Mouse (Mus musculus) ES-Bruce4 (cell line): ENCODE measurements around the gene Tlr13. TPM values are rescaled to one million over a fixed set of nuclear protein-coding genes. Genes with fewer than 3 reads are reported as not detected.

ENCODE experiments used
- H3K27ac ChIP-seq: 2 replicates; pipeline ENCODE4 v1.5.1; 2012; ENCODE audit warnings: low read length, inconsistent platforms; ENCODE audit not compliant: insufficient read depth
- H3K27me3 ChIP-seq: 2 replicates; pipeline ENCODE4 v1.6.1; 2012; ENCODE audit warnings: mild to moderate bottlenecking, low read length, inconsistent platforms; ENCODE audit not compliant: control insufficient read depth, poor library complexity, insufficient read depth, severe bottlenecking
- H3K36me3 ChIP-seq: 2 replicates; pipeline ENCODE4 v1.6.1; 2012; ENCODE audit warnings: inconsistent platforms, mild to moderate bottlenecking, low read length, moderate library complexity; ENCODE audit not compliant: control insufficient read depth, poor library complexity, insufficient read depth, severe bottlenecking
- H3K4me1 ChIP-seq: one replicate; pipeline ENCODE4 v1.8.1; 2011; ENCODE audit warnings: low read length; ENCODE audit not compliant: control insufficient read depth, insufficient read depth
- H3K4me3 ChIP-seq: 2 replicates; pipeline ENCODE4 v1.5.1; 2011; ENCODE audit warnings: low read depth, mild to moderate bottlenecking, low read length
- H3K9ac ChIP-seq: 2 replicates; pipeline ENCODE4 v1.6.1; 2012; ENCODE audit warnings: low read depth, mild to moderate bottlenecking, inconsistent platforms; ENCODE audit not compliant: poor library complexity, severe bottlenecking
- H3K9me3 ChIP-seq: replicated peaks from 2 replicates; pipeline ENCODE4 v1.6.1; 2012; ENCODE audit warnings: mild to moderate bottlenecking, low read length, inconsistent platforms; ENCODE audit not compliant: control insufficient read depth, poor library complexity, insufficient read depth, severe bottlenecking
- CTCF ChIP-seq: IDR thresholded peaks from one replicate; pipeline ENCODE4 v1.8.1; 2011; ENCODE audit warnings: low read depth, low read length
- EP300 ChIP-seq: IDR thresholded peaks from 2 replicates; pipeline ENCODE4 v1.6.1; 2011; ENCODE audit warnings: low read depth, low read length; ENCODE audit not compliant: insufficient read depth
- POLR2A ChIP-seq: IDR thresholded peaks from one replicate; pipeline ENCODE4 v1.8.1; 2011; ENCODE audit warnings: low read length; ENCODE audit not compliant: insufficient read depth
- polyA plus RNA-seq: library from polyadenylated mRNA; stranded (reverse); fragments of >200 nt; gene quantifications from 2 replicates; pipeline ENCODE4 v1.2.4, GENCODE M21; 2011; ENCODE audit warnings: low read depth; ENCODE audit not compliant: missing spikeins, insufficient read depth, insufficient read length

The Tlr13 gene
- polyA plus RNA-seq, 1 experiment = not detected

DNA sequence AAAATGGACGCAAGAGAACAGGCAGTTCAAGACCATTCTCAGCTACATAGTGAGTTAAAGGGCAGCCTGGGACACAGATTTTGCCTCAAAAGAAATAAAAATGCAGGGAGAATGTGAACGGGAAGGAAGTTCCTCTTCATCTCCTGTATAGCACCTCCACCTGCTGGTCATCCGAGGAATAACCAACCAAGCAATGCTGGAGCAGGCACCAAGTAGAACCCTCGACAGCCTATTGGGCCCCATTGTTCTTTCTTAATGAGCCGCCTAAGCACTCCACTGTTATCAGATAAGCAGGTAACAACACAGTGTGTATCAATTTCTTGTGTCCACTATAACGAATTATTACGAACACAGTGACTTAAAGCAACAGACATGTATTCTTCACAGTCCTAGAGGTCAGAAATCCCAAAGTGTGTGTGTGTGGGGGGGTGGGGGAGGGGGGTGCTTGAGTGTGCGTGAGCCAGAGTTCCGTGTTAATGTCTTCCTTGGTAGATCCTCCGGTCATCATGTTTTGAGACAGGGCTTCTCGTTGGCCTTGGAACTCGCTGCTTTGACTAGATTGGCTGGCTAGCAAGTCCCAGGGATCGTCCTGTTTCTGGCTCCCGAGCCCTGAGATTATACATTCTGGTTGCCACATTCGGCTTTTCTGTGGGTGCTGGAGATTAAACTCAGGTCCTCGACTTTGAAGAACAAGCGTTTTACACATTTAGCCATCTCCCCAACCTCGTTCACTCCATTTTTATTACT, 28.3 kb downstream of the Tlr13 start:
- Histone ChIP-seq H3K36me3 (no peaks in the 10 kb centered on the region), H3K9me3 (no peaks in the 10 kb centered on the region), H3K4me3 (peak overlapping the region; percentile 71), H3K27me3 (no peaks in the 10 kb centered on the region), H3K27ac (no peak overlapping the region), H3K9ac (peak overlapping the region; percentile 28; the same call in 1 of the 2 replicates), H3K4me1 (no peaks in the 10 kb centered on the region)
- no peak for TF ChIP-seq EP300
- TF ChIP-seq CTCF = peak; percentile 36
- no peak for TF ChIP-seq POLR2A

DNA sequence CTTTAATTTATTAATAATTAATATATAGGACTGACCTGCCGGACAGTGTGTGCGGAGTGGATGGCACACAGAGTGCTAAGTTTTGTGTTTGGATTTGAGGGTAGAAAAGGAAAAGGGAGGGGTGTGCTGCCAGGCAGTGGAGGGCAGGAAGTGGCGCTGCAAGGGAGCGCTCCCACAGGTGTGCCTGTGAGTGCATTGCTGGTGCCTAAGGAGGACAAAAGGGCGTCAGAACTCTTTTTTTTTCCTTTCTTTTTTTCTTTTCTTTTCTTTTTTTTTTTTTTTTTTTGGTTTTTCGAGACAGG, 28.8 kb downstream of the Tlr13 start:
- no peak for TF ChIP-seq EP300
- TF ChIP-seq POLR2A = no peak
- TF ChIP-seq CTCF = no peak
- H3K27me3 ChIP-seq = no peaks in the 10 kb centered on the region
- no peak overlapping the region for H3K27ac ChIP-seq
- no peaks in the 10 kb centered on the region for H3K4me1 ChIP-seq
- no peaks in the 10 kb centered on the region for H3K9me3 ChIP-seq
- no peaks in the 10 kb centered on the region for H3K36me3 ChIP-seq
- peak overlapping the region; percentile 28; the same call in 1 of the 2 replicates for H3K9ac ChIP-seq
- H3K4me3 ChIP-seq = peak overlapping the region; percentile 10; the same call in 1 of the 2 replicates

DNA sequence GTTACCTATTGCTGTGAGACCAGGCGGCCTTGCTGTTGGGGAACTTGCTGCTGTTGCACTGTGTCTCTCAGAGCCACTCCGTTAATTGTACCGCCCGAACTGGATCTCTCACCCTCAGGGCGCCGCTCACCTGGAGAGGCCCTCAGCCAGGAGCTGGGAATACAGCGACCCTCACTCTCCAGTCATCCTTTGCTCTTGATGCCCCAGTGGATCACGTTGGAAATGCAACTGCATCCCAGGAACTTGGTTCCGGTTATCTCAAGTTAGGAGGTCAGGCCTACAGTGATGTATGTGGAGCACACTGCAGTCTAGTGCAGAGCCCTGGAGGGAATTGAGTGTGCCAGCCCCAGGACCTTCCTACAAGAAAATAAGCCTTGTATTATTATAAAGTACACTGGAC, 33.3 kb downstream of the Tlr13 start:
- H3K27ac ChIP-seq = no peak overlapping the region
- no peaks in the 10 kb centered on the region for H3K4me1 ChIP-seq
- peak overlapping the region; percentile 28; the same call in 1 of the 2 replicates for H3K4me3 ChIP-seq
- H3K9ac ChIP-seq = no peak overlapping the region
- no peaks in the 10 kb centered on the region for H3K9me3 ChIP-seq
- H3K27me3 ChIP-seq = no peaks in the 10 kb centered on the region
- TF ChIP-seq EP300 (no peak), CTCF (no peak), POLR2A (no peak)
- no peaks in the 10 kb centered on the region for H3K36me3 ChIP-seq

DNA sequence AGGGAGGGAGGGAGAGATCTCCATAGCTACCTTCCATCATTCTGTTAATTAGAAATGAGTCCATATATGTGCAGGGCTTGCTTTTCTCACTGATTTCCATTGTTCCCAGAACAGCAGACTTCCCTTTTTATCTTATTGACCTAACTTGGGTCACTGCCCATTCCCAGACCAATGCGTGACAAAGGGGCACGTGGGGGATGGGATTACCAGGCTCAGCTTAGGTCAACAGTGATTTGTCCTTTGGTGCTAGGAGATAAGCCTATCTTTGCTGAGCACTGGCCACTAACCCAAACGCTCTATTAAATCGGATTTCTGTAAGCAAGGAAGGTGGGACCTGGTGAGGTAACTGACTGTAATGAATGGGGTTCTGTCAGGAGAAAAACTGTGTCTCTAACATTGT, 41.3 kb downstream of the Tlr13 start:
- no peaks in the 10 kb centered on the region for H3K9me3 ChIP-seq
- H3K4me1 ChIP-seq = no peaks in the 10 kb centered on the region
- peaks cover 4% of the 10 kb centered on the region; the same call in 1 of the 2 replicates for H3K36me3 ChIP-seq
- no peak overlapping the region for H3K4me3 ChIP-seq
- no peaks in the 10 kb centered on the region for H3K27me3 ChIP-seq
- H3K9ac ChIP-seq = no peak overlapping the region
- no peak overlapping the region for H3K27ac ChIP-seq
- TF ChIP-seq EP300 = no peak
- no peak for TF ChIP-seq POLR2A
- TF ChIP-seq CTCF = no peak

DNA sequence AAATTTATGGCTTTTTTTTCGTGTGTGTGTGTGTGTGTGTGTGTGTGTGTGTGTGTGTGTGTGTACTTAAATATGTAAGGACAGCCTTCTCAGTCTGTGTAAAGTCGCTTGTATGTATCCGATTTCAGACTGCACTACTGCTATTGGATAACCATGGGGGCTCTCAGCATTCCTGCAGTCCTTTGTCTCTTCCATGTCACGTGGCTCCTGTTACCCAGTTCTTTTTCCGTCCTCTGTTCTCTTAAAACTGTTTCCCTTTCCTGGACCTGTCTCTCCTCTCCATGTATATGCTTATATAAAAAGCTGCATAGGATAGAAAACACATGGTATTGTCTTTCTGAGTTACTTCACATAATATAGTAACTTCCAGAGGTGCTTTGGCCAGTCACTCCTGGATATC, 42.7 kb downstream of the Tlr13 start:
- Histone ChIP-seq H3K4me1 (no peaks in the 10 kb centered on the region), H3K27ac (peak overlapping the region; percentile 96), H3K36me3 (peaks cover 13% of the 10 kb centered on the region), H3K27me3 (no peaks in the 10 kb centered on the region), H3K4me3 (no peak overlapping the region), H3K9me3 (no peaks in the 10 kb centered on the region), H3K9ac (0 out of 2 replicates have a peak overlapping the region, but pooled peaks have one; percentile 69)
- no peak for TF ChIP-seq POLR2A
- TF ChIP-seq CTCF = no peak
- no peak for TF ChIP-seq EP300

DNA sequence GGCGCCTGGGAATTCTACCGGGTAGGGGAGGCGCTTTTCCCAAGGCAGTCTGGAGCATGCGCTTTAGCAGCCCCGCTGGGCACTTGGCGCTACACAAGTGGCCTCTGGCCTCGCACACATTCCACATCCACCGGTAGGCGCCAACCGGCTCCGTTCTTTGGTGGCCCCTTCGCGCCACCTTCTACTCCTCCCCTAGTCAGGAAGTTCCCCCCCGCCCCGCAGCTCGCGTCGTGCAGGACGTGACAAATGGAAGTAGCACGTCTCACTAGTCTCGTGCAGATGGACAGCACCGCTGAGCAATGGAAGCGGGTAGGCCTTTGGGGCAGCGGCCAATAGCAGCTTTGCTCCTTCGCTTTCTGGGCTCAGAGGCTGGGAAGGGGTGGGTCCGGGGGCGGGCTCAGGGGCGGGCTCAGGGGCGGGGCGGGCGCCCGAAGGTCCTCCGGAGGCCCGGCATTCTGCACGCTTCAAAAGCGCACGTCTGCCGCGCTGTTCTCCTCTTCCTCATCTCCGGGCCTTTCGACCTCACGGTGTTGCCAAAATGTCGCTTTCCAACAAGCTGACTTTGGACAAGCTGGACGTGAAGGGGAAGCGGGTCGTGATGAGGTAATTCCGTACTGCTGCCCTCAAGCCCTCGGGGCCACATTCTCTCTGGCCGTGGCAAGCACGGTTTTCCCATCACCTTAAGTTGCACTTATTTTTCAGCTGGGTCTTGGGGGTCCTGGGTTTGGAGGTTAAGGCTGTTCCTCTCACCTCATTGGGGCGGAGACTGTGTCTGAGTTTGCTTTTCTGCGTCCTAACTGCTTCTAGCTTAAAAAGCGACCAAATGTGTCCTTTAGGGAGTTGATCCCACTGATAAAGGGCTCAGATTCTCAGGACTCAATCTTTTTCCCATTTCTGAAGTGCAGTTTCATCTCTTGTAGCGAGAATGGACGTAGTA, 44.0 kb downstream of the Tlr13 start, which contains the start of gene Pgk1:
Pgk1 (plus strand) TSS at position 388 of the 937 bp plus-strand sequence.
- no peaks in the 10 kb centered on the region for H3K4me1 ChIP-seq
- no peaks in the 10 kb centered on the region for H3K27me3 ChIP-seq
- H3K9me3 ChIP-seq = no peaks in the 10 kb centered on the region

More for the DNA sequence above, 44.0 kb downstream of the Tlr13 start, which contains the start of gene Pgk1:
- Histone ChIP-seq H3K27ac (peak within 1 kb of the TSS; percentile 96), H3K9ac (peak within 1 kb of the TSS; percentile 69), H3K36me3 (peaks cover 18% of the 10 kb centered on the region), H3K4me3 (peak within 1 kb of the TSS; percentile 97)
- TF ChIP-seq CTCF (no peak), EP300 (peak; percentile 47; the same call in 1 of the 2 replicates), POLR2A (peak; percentile 31)
